Mouse (Mus musculus) natural killer cell, adult 2 months (primary cell): Measurements from ENCODE around the gene Med24.
A peak's percentile ranks its signal among the peaks of the same experiment; 100 is the strongest.

Experiments used
- DNase-seq, 2 experiments: peaks; one replicate each; pipeline ENCODE4 v3.0.0; 2022; ENCODE audit warnings: low spot score in 2 of 2

Med24 gene

DNA sequence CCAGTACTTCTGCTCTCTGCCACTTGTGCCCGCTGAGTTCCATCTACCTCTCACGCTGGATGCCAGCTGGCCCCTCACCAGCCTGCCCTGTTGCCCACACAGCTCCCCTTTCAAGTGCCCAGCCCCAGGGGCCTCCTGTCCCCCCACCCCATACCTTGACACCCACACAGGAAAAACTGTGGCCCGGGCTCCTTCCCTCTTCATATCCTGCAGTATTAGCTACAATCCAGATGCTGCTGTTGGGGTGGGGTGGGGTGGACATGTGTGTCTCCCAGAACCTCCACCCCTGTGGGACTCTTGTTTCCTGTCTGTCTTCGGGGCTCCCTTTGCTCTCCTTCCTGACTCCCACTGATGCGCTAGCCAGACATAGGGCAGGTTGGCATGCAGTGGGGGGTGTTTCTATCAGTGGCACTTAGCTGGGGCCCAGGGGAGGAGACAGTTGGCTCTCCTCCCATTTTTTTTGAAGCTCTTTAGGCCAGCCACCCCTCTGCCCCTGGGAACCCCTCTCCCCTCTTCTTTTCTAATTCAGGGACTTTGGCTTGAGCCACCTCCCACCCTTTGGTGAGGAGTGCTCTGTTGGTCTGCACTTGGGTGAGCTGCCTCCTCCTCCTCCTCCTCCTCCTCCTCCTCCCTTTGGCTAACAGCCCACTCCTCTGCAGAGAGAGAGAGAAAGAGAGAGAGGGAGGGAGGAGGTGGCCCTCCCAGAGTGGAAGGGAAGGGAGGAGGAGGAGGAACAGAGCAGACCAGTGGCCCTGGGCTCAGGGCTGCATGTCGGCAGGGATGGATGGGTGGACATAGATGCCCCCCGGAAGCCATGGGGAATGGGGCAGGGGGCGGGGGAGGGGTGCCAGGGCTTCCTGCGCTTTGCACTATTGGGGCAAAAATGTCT lies 36.4 kb upstream of the Med24 start:
- DNase-seq: no peak

DNA sequence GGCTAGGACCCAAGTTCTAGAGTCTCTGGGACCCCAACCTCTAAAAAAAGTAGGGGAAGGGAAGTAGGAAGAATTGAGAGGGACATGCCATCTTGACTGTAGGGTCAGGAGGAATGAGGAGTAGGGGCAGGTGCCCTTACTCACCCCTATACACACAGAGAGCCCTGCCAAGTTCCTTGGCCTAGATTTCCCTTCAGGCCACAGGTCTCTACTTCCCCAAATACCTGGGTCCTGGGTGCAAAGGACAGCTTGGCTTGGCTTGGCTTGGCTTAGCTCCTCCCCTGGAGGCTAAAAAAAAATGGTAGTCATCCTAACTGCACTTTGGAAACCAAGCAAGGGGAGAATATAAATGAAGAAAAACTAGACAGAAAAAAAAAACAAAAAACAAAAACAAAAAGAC lies 35.5 kb upstream of the Med24 start:
- no peak for DNase-seq

DNA sequence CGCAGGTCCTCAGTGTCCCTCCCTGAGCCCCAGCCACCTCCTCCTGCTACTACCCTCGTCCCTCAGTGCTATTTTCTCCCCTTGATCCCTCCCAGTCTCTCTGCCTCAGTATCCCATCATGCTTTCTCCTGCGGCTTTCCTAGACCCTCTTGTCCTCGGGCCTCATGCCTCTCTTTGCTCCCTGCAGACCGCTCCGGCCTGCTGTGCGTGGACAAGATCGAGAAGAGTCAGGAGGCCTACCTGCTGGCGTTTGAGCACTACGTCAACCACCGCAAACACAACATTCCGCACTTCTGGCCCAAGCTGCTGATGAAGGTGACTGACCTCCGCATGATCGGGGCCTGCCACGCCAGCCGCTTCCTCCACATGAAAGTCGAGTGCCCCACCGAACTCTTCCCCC lies 34.9 kb upstream of the Med24 start:
- no peak for DNase-seq

DNA sequence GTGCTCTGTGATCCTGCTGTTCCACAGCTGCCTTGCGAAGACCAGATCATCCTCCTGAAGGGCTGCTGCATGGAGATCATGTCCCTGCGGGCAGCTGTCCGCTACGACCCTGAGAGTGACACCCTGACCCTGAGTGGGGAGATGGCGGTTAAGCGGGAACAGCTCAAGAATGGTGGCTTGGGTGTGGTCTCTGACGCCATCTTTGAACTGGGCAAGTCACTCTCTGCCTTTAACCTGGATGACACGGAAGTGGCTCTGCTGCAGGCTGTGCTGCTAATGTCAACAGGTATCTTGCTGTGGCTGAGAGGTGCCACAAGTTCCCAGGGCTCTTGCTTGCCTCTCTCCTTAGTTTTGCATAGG lies 34.2 kb upstream of the Med24 start:
- no peak for DNase-seq

GRCm38 (mm10) chr11:98762756-98763501 lies 33.7 kb upstream of the Med24 start:
- no peak for DNase-seq

DNA sequence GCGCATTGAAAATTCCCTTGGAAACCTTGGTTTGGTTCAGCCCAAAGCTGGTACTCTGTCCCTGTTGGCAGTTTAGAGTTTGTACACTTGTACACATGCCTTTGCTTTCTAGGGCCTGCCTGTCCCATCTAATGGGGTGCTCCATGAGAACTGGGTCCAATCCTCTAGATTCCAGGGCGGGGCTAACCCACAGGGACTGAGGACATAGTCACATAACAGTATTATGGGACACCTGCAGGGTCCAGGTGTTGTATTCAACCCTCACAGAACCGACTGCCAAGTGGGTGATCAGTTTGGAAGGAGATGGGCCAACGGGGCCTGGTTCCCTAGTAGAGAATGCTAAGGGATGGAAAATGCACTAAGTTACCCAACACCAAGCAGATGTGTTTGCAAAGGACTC lies 32.7 kb upstream of the Med24 start:
- DNase-seq: no peak

DNA sequence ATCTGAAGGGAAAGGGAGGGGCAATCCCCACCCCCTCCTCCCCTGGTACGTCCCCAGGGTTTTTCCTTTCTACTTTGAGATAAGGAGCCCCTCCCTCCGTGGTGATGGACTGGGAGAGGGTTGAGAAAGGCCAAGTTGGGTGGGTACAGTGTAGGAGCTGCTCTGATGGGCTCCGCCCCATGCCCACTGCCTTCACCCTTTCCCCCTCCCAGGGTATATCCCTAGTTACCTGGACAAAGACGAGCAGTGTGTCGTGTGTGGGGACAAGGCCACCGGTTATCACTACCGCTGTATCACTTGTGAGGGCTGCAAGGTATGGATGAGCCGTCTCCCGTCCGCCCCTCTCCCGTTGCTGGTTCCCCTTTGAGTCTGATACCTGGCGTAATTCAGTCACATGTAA lies 27.5 kb upstream of the Med24 start:
- DNase-seq: no peak

DNA sequence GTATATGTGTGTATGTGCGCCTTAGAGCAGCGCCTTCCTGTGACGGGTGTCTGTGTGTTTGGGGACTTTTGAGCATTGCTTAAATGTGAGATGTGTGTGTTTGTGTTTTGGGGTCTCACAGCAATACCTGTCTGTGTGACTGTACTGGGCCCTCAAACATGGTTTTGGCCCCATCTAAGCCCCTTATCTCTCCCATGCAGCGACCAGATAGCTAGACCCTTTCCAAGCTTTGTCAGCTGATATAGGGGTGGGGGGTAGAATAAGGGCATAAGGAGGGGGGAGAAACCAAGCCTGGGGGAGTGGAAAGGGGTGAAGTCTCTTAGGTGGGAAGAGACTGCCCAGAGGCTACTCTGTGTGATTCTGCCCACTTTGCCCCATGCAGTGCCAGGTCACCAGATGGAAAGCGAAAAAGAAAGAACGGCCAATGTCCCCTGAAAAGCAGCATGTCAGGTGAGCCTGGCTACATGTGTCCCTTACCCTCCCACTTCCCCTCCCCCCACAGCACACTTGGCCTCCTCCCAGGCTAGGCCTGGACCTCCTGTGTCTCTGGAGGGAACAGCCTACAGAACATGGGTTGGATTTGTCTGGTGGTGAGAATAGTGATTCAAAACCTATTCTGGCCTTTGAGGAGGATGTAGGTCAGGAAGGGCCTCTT lies 26.6 kb upstream of the Med24 start:
- no peak for DNase-seq

GRCm38 (mm10) chr11:98754621-98755181 lies 25.5 kb upstream of the Med24 start:
- peak; percentile 62 to 76 for DNase-seq

GRCm38 (mm10) chr11:98754151-98754620 lies 25.0 kb upstream of the Med24 start:
- no peak for DNase-seq

- DNase-seq: no peak
Measured at GRCm38 (mm10) chr11:98753264-98753663, 24.0 kb upstream of the Med24 start.

- DNase-seq: no peak
Measured at GRCm38 (mm10) chr11:98752562-98753140, 23.4 kb upstream of the Med24 start.

DNA sequence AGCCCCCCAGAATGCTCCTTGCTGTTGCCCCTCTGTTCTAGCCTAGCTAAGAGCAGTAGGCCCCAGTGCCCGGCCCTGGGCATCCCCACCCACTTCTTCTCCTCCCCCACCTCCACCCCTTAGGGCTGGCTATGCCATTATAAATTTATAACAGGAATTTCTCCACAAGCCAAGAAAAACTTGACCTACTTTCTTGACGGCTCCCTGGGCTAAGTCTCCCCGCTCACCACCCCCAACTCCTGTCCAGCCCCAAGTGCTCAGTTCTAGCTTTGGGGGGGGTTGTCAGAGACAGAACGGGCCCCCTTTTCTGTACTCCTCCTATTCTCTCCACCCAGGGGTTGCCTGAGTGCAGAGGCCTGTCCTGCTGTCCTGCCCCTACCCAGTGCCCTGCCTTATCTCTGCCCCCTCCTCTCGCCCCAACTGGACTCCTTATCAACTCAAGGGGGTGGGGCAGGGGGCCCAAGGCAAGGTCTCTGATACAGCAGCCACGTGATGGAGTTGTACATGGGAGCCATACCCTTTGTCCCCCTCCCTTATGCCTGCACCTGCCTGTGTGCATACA lies 22.1 kb upstream of the Med24 start:
- DNase-seq: no peak

GRCm38 (mm10) chr11:98750351-98751201 lies 21.3 kb upstream of the Med24 start:
- DNase-seq: no peak

DNA sequence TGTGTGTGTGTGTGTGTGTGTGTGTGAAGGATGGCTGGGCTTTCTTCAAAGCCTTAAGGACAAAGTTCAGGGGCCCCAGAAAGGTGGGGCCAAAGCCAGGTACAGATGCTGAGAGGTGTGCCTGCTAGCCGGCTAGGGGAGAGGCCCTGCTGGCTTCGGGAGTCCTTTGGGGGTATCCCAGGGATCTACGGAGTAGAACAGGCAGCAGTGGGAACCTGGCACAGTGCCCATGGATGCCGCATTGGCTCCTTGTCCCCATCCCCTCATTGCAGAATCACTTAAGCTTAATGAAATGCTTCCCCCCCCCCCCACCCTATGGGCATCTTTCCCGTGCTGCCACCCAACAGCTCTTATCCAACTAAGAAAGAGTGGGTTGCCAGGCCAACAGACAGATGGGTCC lies 20.5 kb upstream of the Med24 start:
- no peak for DNase-seq

DNA sequence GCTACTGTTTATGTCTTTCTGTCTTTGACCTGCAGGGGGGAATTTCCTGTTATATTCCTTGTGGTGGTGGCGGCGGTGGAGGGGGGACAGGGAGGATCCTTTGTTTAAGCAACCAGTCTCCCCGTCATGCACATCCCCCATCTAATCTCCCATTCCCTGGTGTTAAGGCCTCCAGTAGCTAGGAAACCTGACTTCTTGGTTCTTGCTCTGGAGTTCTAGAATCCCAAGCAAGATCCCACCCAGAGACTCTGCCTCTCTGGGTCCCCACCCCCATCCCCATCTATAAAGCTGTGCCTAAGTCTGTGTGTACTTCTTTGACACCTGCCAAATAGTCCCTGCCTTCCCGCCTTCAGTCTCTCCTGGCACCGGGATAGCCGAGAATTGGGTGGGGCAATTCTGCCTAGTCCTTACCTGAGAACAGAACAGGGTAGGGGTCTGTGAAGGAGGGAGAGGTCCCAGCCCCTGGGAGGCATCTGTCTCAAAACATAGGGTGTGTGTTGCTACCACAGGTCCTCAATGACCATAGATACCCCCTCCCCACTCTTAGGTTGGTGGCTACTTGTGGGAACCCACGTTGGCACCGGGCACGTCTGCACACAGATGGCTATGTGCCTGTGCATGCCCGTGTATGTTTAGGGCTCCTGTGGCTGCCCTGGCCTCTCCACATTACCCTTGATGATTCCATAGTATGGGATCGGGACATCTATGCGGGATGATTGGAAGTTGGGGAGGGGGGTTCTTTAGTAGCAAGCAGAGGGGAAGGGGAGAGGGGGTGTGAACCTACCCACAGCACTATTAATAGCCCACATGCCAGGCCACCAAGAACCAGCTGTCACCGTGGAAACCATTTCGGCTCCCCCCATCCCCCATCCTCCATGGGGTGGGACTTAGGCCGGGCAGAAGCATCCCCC lies 19.5 kb upstream of the Med24 start:
- peak; percentile 53 to 59 for DNase-seq

GRCm38 (mm10) chr11:98747804-98748505 lies 18.7 kb upstream of the Med24 start:
- no peak for DNase-seq

GRCm38 (mm10) chr11:98746855-98747693 lies 17.8 kb upstream of the Med24 start:
- DNase-seq: peak; percentile 52 to 63
